Mouse (Mus musculus) spleen, adult 18-20 months (tissue): ENCODE data around the gene Rps25.
"Not testable (repeated sequence)": the region's sequence is repeated elsewhere in the genome, so short reads cannot be mapped to it uniquely, and the experiment has no call there.

ENCODE experiments used
- DNase-seq, 2 experiments: peaks; one replicate each; pipeline ENCODE4 v3.0.0; 2022; ENCODE audit warnings: mixed read lengths in 2 of 2

Rps25 gene

DNA sequence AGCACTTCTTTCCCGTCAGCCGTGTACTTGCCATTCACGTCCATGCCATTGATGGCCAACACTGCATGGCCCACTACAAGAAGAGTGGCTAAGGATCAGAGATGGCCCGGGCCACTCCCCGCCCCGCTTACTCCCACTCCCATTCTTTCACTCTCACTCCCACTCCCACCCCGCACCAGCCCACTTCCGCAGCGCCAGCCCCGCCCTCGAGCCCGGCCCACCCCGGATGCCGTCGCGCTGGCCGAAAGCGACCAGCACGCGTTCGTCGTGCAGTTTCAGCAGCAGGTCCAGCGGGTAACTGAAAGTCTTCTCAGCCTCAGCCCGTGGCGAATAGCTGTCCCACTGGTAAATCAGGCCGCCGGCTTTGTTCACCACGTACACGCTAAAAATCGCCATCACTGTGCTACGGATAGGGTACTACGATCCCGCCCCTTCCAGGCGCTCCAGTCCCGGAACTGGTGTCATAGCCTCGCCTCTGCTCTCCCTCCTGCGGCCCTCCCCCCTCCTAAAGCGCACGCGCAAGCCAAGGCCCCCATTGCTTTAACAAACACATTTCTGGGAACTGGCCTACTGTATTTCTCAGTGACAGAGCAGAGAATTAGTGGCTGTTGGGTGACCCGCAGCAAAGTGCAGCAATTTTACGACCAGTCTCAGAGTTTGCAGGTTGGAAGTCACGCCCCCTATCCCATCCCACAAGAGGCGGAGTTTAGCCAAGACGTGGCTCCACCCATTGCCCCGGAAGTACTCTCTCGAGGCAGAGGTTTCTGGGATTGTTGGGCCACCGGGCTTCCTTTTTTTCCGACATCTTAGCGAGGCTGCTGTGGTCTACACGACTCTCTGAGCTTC is at the start of gene Rps25, which contains the start of gene Trappc4:
Rps25 (plus strand) TSS at position 234 of the 846 bp plus-strand sequence.
Trappc4 (minus strand) TSS at position 695 of the 846 bp plus-strand sequence.
- peak; percentile 82 to 92 for DNase-seq

DNA sequence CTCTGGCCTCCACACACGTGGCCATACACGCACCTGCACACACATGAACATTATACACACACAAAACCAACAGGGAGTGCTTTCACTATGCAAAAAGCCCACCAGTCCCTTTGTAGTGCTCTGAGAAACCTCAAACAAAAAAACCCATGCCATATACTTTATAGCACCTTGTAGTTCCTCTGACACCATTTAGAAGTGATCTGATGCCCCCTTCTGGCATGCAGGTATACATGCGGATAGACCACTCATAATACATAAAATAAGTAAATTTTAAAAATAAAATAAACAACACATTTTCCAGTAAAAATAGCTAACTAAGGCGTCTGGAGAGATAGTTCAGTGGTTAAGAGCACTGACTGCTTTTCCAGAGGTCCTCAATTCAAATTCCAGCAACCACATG is 49.7 kb upstream of the Rps25 start:
- DNase-seq, result no peak

DNA sequence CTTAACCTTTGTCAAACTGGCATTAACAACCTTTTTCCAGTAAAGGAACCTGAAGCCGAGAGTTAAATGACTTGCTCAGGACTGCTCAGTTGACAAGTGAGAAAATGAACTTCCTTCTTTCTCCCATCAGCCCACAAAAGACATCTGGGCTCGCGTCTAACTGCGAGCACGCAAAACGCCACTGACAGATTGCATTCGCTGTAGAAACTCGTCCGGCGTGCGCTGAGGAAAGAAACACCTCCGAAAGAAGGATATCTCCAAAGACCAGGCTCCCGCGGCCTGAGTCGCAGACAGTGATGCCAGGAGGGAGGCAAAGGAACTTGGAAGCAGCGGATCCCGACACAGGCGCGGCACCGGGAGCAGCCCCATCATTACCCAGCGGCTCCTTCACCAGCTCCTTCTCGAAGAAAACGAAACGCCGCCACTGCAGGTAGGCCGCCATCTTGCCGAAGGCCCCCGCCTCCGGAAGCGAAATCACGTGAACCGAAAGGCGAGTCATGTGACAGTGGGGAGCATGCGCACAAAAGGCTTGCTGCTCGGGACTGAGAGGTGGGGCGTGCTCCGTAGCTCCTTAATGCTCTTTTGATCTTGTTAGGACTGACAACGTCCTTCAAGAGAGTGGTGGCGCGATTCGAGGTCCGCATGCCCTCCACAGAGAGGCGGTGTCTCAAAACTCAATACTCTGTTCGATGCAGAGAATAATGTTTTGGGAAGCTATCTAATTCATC is 45.6 kb upstream of the Rps25 start, which contains the start of gene Vps11:
Vps11 (minus strand) TSS at position 481 of the 728 bp plus-strand sequence.
- DNase-seq, result peak; percentile 91 to 92

DNA sequence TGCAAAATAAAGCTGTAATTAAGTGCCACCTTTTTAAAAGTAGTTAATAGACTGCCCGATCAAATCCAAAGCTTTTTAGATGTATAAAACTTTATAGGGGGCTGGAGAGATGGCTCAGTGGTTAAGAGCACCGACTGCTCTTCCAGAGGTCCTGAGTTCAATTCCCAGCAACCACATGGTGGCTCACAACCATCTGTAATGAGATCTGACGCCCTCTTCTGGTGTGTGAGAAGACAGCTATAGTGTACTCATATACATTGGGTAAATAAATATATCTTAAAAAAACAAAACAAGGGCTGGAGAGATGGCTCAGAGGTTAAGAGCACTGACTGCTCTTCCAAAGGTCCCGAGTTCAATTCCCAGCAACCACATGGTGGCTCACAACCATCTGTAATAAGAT is 45.0 kb upstream of the Rps25 start:
- DNase-seq, result not testable (repeated sequence)

DNA sequence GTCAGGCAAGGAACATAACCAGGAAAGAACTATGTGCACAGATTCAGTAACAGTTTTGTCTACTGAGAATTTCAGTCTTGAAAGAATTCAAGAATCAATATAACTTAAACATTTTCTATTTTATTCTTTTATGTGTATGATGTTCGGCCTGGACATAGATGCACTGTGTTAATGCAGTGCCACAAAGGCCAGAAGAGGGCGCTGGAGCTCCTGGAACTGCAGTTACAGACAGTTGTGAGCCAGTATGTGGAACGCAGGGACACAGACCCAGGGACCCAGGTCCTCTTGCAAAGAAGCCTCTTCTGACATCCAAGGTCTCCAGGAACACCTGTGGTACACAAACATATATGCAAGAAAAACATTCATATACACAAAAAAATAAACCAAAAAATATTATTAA is 42.5 kb upstream of the Rps25 start:
- DNase-seq, result peak in 1 of 2 experiments; percentile 29

DNA sequence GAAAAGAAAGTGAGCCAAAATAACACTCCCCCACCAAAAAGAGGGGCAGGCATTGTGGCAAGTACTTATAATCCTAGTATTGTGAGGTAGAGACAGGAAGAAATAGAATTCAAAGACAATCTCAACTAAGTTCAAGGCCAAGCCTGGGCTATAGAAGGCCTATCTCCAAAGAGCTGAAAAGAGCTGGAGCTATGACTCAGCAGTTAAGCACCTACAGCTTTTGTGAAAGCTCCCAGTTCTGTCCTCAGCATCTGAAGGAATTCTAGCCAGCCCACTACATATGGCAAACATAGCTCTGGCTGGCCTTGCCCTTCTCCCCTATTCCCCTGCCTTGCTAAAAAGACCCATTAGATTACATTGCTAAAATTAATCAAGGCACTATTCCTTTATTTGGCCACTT is 33.6 kb upstream of the Rps25 start:
- DNase-seq, result no peak

DNA sequence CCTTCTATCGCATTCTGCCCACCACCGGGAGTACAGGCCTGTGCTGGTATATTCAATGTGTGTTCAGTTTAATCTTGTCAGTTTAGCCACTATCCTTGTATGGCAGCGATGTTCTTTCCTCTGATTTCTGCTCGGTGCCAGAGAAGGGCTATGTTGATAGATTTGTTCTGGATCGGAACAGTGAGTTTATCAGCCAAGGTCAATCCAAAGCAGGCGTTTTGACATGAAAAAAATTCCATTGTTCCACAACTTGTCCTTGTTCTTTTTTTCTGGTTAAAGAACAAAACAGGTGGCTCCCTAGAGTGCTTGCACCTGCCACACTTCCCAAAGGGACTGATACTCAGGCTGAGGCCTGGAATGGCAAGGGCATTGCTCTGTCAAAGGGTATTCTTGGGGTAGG is 30.8 kb upstream of the Rps25 start:
- no peak for DNase-seq

DNA sequence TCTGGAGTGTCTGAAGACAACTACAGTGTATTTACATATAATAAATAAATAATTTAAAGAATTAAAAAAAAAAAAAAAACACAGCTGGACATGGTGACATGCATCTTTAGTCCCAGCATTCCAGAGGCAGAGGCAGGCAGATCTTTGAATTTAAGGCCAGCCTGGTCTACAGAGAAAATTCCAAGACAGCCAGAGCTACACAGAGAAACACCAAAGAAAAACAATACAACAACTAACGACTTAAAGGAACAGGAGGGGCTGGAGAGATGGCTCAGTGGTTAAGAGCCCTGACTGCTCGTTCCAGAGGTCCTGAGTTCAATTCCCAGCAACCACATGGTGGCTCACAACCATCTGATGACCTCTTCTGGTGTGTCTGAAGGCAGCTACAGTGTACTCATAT is 29.6 kb upstream of the Rps25 start:
- not testable (repeated sequence) for DNase-seq

DNA sequence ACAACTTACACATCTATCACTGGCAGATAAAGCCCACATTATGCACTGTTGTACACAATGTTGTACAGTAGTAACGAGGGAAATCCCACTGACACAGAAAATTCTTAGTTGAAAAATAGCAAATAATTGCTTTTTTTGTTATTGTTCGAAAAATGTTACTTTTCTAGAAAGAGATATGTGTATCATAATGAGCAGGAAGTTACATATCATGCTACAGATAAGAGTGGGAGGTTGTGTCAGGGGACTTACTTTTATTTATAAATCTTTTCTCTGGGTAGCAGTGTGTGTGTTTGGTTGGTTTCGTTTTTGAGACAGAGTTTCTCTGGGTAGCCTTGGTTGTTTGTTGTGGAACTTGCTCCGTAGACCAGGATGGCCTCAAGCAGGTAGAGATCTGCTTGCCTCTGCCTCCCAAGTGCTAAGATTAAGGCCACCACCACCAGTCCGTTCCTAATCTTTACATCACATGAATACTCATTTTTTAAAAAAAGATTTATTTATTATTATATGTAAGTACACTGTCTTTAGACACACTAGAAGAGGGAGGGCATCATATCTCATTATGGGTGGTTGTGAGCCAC is 28.7 kb upstream of the Rps25 start:
- no peak for DNase-seq

DNA sequence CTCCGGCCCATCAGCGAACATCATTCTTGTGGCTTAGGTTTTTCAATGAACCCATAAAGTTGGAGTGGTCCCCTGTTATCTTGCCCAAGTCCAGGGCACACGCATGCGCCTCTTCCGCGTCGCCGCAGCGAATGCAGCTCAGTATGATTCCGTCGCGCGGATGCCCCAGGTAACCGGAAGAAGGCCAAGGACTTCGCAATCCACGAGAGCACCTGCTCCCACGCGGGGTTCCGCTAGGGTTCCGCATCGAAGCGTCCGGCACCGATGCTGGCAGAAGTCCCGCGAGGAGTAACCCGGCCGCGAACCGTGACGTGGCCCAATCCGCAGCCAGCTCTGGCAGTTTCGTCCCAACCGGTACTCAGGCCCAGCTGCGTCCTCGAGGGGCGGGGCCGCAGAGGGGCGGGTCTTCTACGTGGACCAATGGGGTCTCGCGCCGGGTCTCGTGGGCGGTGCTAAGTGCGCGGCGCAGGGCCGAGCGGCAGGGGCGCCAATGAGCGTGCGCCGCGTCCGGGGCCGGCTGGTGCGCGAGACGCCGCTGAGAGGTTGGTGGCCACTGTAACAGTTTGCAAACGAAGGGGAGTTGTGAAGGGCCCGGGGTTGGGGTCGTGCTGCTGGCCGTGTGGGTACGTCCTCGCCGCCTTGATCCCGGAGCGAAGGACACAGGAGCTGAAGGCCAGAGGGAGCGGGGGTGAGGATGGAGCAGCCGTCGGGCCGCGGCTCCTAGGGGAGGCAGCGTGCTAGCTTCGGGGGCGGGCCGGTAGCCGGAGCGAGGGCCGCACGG is 27.7 kb upstream of the Rps25 start, which contains the start of gene Hyou1:
Hyou1 (plus strand) TSS at position 437 of the 781 bp plus-strand sequence.
- peak; percentile 99 to 100 for DNase-seq

DNA sequence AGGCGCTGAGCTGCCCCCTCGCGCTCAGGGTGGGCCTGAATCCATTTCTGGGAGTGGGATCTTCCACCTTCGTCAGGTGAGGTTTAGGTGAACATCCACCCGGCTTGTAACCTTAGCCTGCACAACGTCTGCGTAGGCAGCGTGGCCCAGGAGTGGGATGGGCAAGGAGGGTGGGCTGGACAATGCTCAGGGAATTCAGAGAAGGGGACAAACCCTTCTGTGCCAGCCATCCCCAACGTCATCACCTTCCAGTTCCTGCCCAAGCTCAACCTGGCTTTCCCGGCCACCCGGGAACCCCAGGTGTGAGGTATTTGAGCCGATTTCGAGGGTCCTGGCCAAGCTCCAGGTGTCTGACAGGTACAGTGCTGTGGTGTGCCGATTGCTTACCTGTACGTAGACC is 27.1 kb upstream of the Rps25 start:
- no peak for DNase-seq

DNA sequence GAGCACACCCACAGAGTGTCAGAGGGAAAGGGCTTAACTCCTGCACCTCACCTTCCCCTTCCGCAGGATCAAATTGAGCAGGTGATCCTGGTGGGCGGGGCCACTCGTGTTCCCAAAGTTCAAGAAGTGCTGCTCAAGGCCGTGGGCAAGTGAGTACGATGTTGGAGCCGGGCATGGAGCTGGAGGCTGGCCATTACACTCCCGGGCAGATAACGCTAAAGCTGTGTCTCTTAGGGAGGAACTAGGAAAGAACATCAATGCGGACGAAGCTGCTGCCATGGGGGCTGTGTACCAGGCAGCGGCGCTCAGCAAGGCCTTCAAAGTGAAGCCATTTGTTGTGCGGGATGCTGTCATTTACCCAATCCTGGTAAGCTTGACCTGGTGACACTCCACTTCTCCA is 22.3 kb upstream of the Rps25 start:
- no peak for DNase-seq

DNA sequence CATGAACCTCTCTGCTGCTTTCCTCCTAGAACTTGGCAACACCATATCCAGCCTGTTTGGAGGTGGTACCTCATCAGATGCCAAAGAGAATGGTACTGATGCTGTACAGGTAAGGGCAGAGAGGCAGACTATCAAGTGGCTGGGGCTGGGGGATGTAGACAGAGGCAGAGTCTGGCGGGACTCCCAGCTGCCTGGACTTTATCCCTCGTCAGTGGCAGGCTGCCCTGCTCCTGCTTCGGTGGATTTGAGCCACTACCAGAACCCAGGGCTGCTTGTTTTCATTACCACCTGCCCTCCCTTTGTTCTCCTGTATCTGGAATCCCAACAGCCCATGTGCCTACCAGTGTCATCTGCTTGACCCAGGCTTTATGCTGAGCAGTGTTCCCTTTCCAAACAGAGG is 19.7 kb upstream of the Rps25 start:
- no peak for DNase-seq

DNA sequence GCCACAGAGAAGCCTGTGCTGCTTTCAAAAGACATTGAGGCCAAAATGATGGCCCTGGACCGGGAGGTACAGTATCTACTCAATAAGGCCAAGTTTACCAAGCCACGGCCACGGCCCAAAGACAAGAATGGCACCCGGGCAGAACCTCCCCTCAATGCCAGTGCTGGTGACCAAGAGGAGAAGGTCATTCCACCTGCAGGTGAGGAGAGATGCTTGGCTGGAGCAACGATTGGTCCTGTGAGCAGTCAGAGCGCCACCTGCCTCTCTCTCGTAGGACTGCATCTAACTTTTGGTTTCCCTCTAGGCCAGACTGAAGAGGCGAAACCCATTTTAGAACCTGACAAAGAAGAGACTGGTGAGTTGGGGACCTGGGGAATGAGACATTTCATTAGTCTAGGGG is 17.7 kb upstream of the Rps25 start:
- peak in 1 of 2 experiments; percentile 61 for DNase-seq

DNA sequence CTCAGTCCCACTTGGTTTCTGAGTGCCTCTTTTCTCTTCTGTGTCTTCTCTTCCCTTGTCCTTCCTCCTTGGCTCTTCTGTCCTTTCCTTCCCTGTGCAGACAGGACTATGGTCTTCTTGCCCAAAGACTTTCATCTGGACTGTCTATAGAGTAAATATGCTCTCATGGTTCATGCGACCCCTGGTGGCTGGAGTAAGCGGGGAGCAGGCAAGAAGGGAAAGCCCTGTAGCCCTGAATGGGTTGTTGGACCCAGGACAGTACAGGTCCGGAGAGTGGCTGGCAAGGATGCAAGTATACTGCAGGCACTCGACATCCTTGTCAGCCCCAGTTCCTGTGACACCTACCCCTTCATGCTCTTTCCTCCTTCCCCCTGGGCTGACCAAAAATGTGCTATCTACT is 15.5 kb upstream of the Rps25 start:
- peak; percentile 46 to 81 for DNase-seq

DNA sequence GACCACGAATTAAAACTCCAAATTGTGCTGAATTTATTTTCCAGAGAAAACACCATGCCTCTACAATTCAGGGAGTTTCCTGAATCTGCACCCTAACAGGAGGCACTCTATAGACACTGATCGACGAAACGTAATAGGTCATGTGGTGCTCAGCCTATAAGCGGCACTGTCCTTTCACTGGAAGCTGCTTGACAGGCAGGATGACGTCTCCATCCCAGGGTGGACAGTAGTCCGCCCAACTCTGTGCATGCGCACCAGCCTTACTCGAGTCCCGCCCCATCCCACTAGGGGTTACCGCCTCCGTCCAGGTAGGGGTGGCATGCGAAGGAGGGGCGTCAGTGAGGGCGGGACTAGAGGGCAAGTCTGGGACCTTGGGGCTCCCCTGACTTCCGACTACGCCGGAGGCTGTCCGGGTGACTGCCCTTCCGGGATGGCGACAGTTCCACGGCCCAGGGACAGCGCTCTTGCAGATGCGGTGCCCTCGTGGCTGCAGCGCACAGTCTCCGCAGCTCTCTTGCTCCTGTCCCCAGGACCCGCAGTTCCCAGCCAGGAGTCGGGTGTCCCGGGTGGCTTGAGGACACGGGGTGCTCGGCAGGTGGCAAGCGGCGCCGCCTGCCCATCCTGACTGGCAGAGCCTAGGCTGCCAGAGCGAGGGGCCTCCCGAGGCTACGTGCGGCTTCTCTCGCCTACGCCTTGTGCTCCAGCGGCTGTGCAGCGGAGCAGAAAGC is 10.1 kb upstream of the Rps25 start, which contains the start of gene Slc37a4:
Slc37a4 (plus strand) TSS at position 169 of the 728 bp plus-strand sequence.
- DNase-seq, result peak; percentile 92 to 96

DNA sequence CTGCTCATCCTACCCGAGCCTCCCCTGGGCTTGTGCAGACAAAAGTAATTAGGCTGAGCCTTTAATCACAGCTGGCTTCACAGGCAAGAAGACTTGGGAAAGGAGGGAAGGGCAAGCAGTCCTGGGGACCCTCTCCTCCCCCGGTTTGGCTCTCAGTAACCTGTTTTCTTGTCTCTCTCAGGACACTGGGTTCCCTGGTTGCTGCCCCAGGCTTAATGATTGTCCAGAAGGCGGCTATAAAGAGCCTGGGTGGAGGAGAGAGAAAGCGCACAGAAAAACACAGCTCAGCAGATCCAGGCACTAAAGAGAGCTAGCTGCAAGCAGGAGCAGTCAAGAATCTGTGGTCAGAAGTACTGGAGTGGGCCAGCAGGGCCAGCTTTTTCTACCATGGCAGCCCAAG is 8.9 kb upstream of the Rps25 start:
- DNase-seq, result no peak

DNA sequence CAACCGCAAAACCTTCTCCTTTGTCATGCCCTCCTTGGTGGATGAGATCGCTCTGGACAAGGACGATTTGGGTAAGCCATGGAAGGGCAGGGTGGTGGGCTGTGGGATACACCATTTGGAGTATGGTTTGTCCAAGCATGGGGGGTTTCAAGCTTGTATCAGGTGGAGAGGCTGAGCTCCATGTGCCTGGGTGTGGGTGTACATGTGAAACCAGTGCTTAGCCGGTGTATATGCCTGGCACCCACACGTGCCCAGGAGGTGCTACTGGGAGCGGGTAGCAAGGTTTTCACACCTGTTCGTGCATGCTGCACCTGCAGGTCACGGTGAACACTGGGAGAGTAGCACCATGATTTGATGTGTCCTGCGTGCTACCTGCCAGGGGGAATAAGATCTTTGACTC is 8.4 kb upstream of the Rps25 start:
- DNase-seq, result no peak

DNA sequence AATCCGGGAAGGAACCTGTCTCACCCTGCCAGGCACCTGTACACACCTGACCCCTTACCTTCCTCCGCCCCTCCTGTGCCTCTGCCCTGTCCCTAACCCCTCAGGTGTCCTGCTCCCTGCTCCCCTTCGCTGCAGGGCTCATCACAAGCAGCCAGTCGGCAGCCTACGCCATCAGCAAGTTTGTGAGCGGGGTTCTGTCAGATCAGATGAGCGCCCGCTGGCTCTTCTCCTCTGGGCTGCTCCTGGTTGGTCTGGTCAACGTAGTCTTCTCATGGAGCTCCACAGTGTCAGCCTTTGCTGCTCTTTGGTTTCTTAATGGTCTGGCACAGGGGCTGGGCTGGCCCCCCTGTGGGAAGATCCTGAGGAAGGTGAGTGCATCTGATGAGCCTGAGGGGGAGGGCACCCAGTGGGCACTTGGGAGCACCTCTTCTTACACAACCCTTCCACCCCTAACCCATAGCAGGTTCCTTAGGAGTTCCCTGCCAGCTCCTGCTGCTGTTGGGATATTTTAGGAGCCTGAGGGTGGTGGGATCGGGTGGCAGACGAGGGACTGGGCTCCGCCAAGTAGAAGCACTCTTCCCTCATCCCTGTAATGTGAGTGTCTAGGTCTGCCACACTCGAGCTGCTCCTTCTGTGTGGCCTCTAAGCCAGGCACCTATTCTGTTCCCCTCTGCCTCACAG is 7.7 kb upstream of the Rps25 start:
- DNase-seq, result no peak

DNA sequence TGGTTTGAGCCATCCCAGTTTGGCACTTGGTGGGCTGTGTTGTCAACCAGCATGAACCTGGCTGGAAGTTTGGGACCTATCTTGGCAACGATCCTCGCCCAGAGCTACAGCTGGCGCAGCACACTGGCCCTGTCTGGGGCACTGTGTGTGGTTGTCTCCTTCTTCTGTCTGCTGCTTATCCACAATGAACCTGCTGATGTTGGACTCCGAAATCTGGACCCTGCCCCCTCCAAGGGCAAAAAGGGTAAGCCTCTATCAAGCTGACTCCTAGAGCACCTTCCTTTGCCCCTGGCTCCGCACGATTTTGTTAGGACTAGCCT is 7.2 kb upstream of the Rps25 start:
- no peak for DNase-seq

DNA sequence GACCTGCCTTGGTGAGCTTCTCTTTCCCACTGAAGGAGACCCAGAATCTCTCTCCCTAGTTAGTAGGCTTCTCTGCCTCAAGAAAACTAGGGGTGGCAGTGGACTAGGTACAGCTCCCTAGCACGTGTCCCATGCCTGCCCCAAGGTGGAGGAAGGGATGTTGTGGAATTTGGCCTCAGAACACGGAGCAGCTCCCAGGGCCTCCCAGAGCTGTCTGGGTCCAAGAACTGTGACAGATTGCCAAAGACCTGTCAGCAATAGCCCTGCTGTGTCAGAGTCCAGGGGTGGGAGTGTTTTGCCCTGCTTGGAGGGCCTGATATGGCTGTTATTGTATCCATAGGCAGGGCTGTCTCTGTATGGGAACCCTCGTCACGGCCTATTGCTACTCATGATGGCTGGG is 5.9 kb upstream of the Rps25 start:
- DNase-seq, result no peak
